Mouse (Mus musculus) lung, embryonic 14.5 days (tissue): Measurements from ENCODE around the gene Cavin3. TPM values are rescaled to one million over a fixed set of nuclear protein-coding genes. Genes with fewer than 3 reads are reported as not detected.
A peak's percentile ranks its signal among the peaks of the same experiment; 100 is the strongest.

Source experiments
- ATAC-seq: fragments of 200-750 bp; cut with Nextera tagmentation; 2 replicates; pipeline ENCODE4 v1.8.0; 2017; ENCODE audit warnings: mild to moderate bottlenecking, moderate TSS enrichment, moderate library complexity; ENCODE audit not compliant: insufficient read depth
- DNase-seq: peaks from one replicate; pipeline ENCODE4 v3.0.0-alpha.2; 2015
- H3K27ac ChIP-seq: fragments of 300-500 bp; sonication (generic); 2 replicates; pipeline ENCODE4 v1.5.1; 2014; ENCODE audit warnings: low read depth, mild to moderate bottlenecking, moderate library complexity
- H3K27me3 ChIP-seq: fragments of 300-500 bp; sonication (generic); 2 replicates; pipeline ENCODE4 v1.6.1; 2014; ENCODE audit warnings: low read length, control low read depth; ENCODE audit not compliant: insufficient read depth
- H3K36me3 ChIP-seq: fragments of 300-500 bp; sonication (generic); 2 replicates; pipeline ENCODE4 v1.6.1; 2014; ENCODE audit warnings: control low read depth; ENCODE audit not compliant: insufficient read depth
- H3K4me1 ChIP-seq: fragments of 300-500 bp; sonication (generic); 2 replicates; pipeline ENCODE4 v1.6.1; 2014; ENCODE audit warnings: antibody characterized with exemption, control low read depth; ENCODE audit not compliant: insufficient read depth
- H3K4me2 ChIP-seq: fragments of 300-500 bp; sonication (generic); 2 replicates; pipeline ENCODE4 v1.6.1; 2014; ENCODE audit warnings: mild to moderate bottlenecking
- H3K4me3 ChIP-seq: fragments of 300-500 bp; sonication (generic); 2 replicates; pipeline ENCODE4 v1.5.1; 2014; ENCODE audit warnings: low read depth, low read length
- H3K9ac ChIP-seq: fragments of 300-500 bp; sonication (generic); 2 replicates; pipeline ENCODE4 v1.6.1; 2014
- H3K9me3 ChIP-seq: fragments of 300-500 bp; sonication (generic); 2 replicates; pipeline ENCODE4 v1.6.1; 2016; ENCODE audit warnings: low read depth, low read length, control low read depth
- CTCF ChIP-seq: IDR thresholded peaks from 2 replicates; pipeline ENCODE4 v1.5.1; 2016; ENCODE audit warnings: antibody characterized with exemption, low read depth
- WGBS: fragments of 180-500 bp; shearing (Covaris S2); extraction: QIAGEN DNeasy Blood & Tissue Kit; methylation state at CpG from one replicate; pipeline ENCODE4 v1.1.7; 2014; 5-methylcytosine and 5-hydroxymethylcytosine counted together
- polyA plus RNA-seq: library from polyadenylated mRNA; unstranded; fragments of >200 nt; fragmentation: Nextera tagmentation; extraction: Ambion mirVana; gene quantifications from 2 replicates; pipeline ENCODE4 v1.2.1, GENCODE M21; 2014

The Cavin3 gene
- polyA plus RNA-seq, 1 experiment from 2014 or later, result 96.1 TPM

DNA sequence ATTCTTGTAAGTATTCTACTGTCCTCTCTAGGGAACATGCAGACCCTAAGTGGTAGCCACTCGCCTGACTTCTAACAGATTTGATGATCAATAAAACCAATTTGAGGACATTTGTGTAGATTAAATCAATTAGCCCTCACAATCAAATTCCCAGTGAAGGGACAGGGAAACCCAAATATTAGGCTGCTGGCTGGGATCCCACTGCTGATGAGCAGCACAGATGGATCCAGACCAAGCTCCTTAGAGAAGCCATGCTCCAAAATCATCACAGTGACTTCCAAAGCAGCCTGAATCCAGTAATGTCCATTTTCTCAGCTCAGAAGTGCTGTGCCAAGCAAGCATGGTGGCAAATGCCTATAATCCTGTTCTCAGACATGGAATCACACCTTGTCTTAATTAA, 17.6 kb upstream of the Cavin3 start:
- no peaks in the 10 kb centered on the region for H3K36me3 ChIP-seq
- H3K4me2 ChIP-seq, result no peak overlapping the region
- ATAC-seq (no peak), DNase-seq (no peak)
- no peak overlapping the region for H3K27ac ChIP-seq
- no peaks in the 10 kb centered on the region for H3K27me3 ChIP-seq
- no peak for TF ChIP-seq CTCF
- H3K4me3 ChIP-seq, result no peak overlapping the region
- no peaks in the 10 kb centered on the region for H3K4me1 ChIP-seq
- H3K9ac ChIP-seq, result no peak overlapping the region
- WGBS, result 78% methylated on average over 1 of the region's 1 CpGs
- no peaks in the 10 kb centered on the region for H3K9me3 ChIP-seq

DNA sequence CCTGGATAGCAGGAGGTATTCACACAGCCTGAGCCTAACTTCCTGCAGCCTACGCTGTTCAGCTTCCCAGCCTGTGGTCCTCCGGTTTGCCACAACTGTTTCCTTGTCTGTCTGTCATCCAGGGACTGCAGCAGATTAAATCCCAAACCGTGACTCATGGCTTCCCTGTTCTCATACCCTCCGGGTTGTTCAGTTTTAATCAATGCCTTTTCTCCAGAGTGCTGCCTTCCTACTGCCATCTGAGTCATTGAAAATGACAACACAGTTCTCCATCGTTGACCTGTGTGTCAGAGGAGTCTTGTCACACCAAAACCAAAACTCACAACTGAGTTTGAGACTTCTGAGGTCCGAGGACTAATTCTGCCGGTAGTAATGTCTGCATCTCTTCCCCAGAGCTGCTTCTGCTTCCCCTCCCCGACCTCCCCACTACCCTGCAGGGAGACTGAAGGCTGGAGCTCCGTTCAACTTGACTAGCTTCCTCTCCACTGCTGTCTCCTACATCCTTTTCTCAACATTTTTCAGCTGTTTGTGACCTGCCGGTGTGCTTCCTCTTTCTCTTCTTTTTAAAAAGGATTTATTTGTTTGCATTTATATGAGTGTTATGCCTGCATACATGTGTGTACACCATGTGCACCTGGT, 16.9 kb upstream of the Cavin3 start:
- no peaks in the 10 kb centered on the region for H3K9me3 ChIP-seq
- ATAC-seq, result no peak
- H3K4me2 ChIP-seq, result no peak overlapping the region
- no peaks in the 10 kb centered on the region for H3K36me3 ChIP-seq
- H3K4me1 ChIP-seq, result no peaks in the 10 kb centered on the region
- no peak overlapping the region for H3K27ac ChIP-seq
- no peak overlapping the region for H3K4me3 ChIP-seq
- TF ChIP-seq CTCF, result no peak
- DNase-seq, result no peak
- H3K9ac ChIP-seq, result no peak overlapping the region
- H3K27me3 ChIP-seq, result no peaks in the 10 kb centered on the region
- 49% methylated on average over 10 of the region's 10 CpGs for WGBS

DNA sequence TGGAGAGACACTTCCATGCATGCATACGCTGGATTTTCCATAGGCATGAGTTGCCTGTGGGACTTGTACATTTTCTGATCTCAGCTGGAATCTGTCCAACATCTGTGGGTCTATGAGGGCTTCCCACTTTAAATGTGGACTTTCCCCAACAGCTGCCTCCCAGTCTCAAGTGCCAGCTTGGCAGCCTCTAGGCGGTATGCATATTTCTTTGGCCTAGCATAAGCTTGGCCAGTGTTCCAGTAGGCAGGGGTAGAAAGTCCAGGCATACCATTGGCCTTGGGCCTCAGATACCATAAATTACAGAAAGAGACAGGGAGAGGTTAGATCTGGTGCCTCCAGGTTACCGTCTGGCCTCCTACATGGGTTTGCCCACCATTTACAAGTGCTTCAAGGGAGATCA, 15.8 kb upstream of the Cavin3 start:
- DNase-seq (no peak), ATAC-seq (no peak)
- Histone ChIP-seq H3K4me3 (no peak overlapping the region), H3K27ac (no peak overlapping the region), H3K27me3 (no peaks in the 10 kb centered on the region), H3K9ac (no peak overlapping the region), H3K9me3 (no peaks in the 10 kb centered on the region), H3K4me1 (no peaks in the 10 kb centered on the region), H3K4me2 (no peak overlapping the region), H3K36me3 (no peaks in the 10 kb centered on the region)
- 91% methylated on average over 3 of the region's 3 CpGs for WGBS
- no peak for TF ChIP-seq CTCF

DNA sequence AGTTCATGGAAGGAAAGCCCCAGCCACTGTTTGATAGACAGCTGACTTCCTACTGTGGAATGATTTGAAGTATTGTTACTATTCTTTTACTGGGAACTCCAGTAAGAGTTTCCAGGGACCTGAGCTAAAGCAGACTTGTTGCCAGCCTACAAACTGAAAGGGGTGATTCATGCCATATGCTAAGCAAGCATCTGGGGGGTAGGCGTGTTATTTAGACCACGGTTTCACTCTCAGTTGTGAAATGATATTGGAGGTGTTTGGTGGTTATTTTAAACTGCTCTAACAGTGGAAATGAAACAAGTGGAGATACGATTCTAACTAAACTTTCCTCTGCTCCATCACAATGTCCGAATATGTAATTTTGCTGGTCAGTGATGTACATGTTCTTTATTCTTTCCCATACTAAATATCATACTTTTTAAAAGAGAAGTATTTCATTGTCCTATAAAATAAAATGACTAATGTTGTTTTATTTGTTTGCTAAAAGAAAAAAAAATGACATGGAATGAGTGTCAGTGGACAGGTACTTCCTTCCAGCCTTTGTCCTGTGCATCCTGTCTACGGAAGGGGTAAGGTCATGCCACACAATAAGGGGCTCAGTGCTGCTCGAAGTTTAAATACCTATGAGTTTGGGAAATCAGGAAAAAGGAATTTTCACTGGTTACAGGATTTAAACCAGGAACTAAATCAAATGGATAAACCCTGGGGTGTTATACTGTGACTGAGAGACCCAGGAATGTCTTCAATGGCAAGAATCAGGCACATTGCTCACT, 5.2 kb upstream of the Cavin3 start:
- Histone ChIP-seq H3K9ac (no peak overlapping the region), H3K4me3 (no peak overlapping the region), H3K27ac (no peak overlapping the region), H3K36me3 (no peaks in the 10 kb centered on the region), H3K4me2 (no peak overlapping the region), H3K27me3 (no peaks in the 10 kb centered on the region), H3K4me1 (no peaks in the 10 kb centered on the region), H3K9me3 (no peaks in the 10 kb centered on the region)
- DNase-seq (no peak), ATAC-seq (no peak)
- WGBS, result 61% methylated on average over 6 of the region's 6 CpGs
- no peak for TF ChIP-seq CTCF

DNA sequence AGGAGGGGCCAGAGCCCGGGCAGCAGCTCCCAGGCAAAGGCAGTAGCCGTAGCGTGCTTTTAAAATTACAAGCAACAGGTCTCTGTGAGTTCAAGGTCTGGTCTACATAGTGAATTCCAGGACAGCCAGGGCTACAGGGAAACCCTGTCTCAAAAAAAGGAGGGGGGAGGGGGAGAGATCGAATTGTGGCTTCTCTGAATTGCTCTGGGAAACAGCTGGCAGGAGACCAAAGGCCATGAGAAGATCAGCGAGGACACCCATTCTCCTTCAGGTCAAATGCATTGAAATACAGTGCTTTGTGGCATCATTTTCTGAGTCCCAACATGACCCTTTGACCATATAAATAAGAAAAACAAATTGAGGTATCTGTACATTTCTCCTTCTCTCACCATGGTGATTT, 2.9 kb upstream of the Cavin3 start:
- DNase-seq (no peak), ATAC-seq (no peak)
- Histone ChIP-seq H3K27me3 (no peaks in the 10 kb centered on the region), H3K4me1 (peaks cover 14% of the 10 kb centered on the region; the same call in 1 of the 2 replicates), H3K4me3 (no peak overlapping the region), H3K9ac (no peak overlapping the region), H3K36me3 (no peaks in the 10 kb centered on the region), H3K9me3 (no peaks in the 10 kb centered on the region), H3K27ac (no peak overlapping the region), H3K4me2 (no peak overlapping the region)
- no peak for TF ChIP-seq CTCF
- 70% methylated on average over 5 of the region's 5 CpGs for WGBS

DNA sequence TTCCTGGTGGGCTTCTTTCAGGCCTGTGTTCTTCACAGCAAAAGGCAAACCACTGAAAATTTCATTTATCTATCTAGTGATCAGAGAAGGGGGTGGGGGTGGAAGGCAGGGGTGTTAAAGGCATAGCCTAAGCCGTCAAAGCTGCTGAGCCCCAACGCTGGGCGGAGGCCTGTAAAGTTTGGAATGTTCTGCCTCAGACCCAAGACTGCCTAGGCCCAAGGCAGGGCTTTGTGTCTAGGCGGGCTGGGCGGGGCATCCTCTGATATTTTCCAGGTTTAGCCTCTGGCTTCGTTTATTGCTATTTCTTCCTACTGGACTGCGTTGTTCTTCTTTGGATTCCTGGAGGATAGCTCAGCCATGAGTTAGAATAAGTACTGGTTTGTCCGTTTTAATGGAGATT, 326 bp upstream of the Cavin3 start:
- peaks cover 14% of the 10 kb centered on the region; the same call in 1 of the 2 replicates for H3K4me1 ChIP-seq
- H3K4me2 ChIP-seq, result peak overlapping the region; percentile 86
- peak; percentile 49 for DNase-seq
- WGBS, result 39% methylated on average over 8 of the region's 8 CpGs
- H3K9ac ChIP-seq, result peak overlapping the region; percentile 81
- peak overlapping the region; percentile 82 for H3K27ac ChIP-seq
- TF ChIP-seq CTCF, result no peak
- H3K27me3 ChIP-seq, result no peaks in the 10 kb centered on the region
- no peaks in the 10 kb centered on the region for H3K36me3 ChIP-seq
- no peaks in the 10 kb centered on the region for H3K9me3 ChIP-seq
- peak; percentile 69 for ATAC-seq
- H3K4me3 ChIP-seq, result peak overlapping the region; percentile 55
